Mouse (Mus musculus): ENCODE data around the gene 2900026A02Rik.

- TF ChIP-seq CTCF (IDR thresholded peaks at IDR 0.05; ENCODE audit: borderline replicate concordance, insufficient read depth, low read length) (no peak), POLR2A (IDR thresholded peaks at IDR 0.05; ENCODE audit: low read depth, low read length) (no peak)
These were observed 94.6 kb downstream of the 2900026A02Rik start for GRCm38 (mm10) chr5:113126476-113126875.
